ENCODE assay signal across 25 mouse cellular contexts in the genomic region with DNA sequence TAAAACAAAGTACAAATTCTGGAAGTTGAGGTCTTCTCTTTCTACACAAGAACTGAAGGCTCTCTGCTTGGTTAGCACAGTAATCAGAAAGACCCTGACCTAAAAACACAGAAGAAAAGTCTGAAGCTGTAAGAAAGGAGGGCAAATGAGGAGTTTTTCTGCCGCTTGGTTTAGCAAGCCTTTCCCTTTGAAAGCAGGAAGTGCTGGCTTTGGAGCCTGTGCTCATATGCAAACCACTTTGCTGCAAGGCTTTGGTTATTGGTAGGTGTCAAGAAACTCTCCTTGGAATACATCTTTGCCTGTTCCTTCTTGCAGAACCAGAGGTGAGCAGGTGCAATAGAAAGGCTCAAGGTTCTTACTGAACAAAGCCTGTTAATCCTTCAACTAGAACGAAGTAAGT. TPM values are rescaled to one million over a fixed set of nuclear protein-coding genes. Genes with fewer than 3 reads are reported as not detected.
DNase-seq lines count a peak whose midpoint lies in the region; ATAC-seq and TF ChIP-seq lines count a peak whose summit lies in the region.
"Had no signal": no experiment of that assay in that cellular context is flagged by ENCODE, and none has a peak within 500 bp of the region (broad histone marks: within the 10 kb centered on the region; RNA-seq: fewer than 3 reads in every experiment).

No protein-coding gene starts in this region.

- H3K4me3 ChIP-seq in thymus, adult 2 months (ENCODE audit: control insufficient read depth, insufficient read depth, low read length) = no peak overlapping the region
- no peak overlapping the region for H3K4me3 ChIP-seq in midbrain, embryonic 11.5 days (ENCODE audit: low read depth, low read length)
- H3K4me3 ChIP-seq in midbrain, embryonic 14.5 days (replicated peaks; ENCODE audit: low read depth, low read length) = no peak overlapping the region
- H3K4me3 ChIP-seq: embryonic facial prominence, embryonic 12.5 days; liver, embryonic 15.5 days; lung, embryonic 15.5 days; midbrain, embryonic 10.5 days had no signal

- no peak for TF ChIP-seq CTCF in thymus, adult 2 months (IDR thresholded peaks at IDR 0.05; ENCODE audit: borderline replicate concordance, control insufficient read depth, extremely low read depth, insufficient read depth, low read length, poor library complexity)

- H3K36me3 ChIP-seq in thymus, adult 2 months (ENCODE audit: control insufficient read depth, insufficient read depth, low read length) = no peaks in the 10 kb centered on the region
- no peaks in the 10 kb centered on the region for H3K36me3 ChIP-seq in midbrain, embryonic 11.5 days (ENCODE audit: control insufficient read depth, insufficient read depth, low read length)
- no peaks in the 10 kb centered on the region for H3K36me3 ChIP-seq in midbrain, embryonic 14.5 days (ENCODE audit: control insufficient read depth, insufficient read depth, low read length)
- H3K36me3 ChIP-seq: embryonic facial prominence, embryonic 12.5 days; G1E; liver, embryonic 15.5 days; lung, embryonic 15.5 days; midbrain, embryonic 10.5 days had no signal

- no peak overlapping the region for H3K4me2 ChIP-seq in midbrain, embryonic 11.5 days
- no peak overlapping the region for H3K4me2 ChIP-seq in midbrain, embryonic 14.5 days (ENCODE audit: low read length)
- H3K4me2 ChIP-seq: embryonic facial prominence, embryonic 12.5 days; liver, embryonic 15.5 days; lung, embryonic 15.5 days had no signal

- no peak for TF ChIP-seq POLR2A in thymus, adult 2 months (IDR thresholded peaks at IDR 0.05; ENCODE audit: control insufficient read depth, extremely low read depth, insufficient read depth, low read length, poor library complexity)

- peak; percentile 75 for ATAC-seq in inflammation-experienced regulatory T-cells, adult 6 months
- ATAC-seq in midbrain, embryonic 11.5 days (ENCODE audit: low FRiP score) = no peak
- ATAC-seq in midbrain, embryonic 14.5 days (ENCODE audit: low FRiP score, low TSS enrichment) = no peak
- ATAC-seq: forebrain, postnatal 0 days; Patski had no signal

- WGBS in thymus, adult 2 months = 1% methylated on average over 2 of the region's 2 CpGs
- WGBS in midbrain, embryonic 11.5 days = 68% methylated on average over 2 of the region's 2 CpGs
- 71% methylated on average over 2 of the region's 2 CpGs for WGBS in midbrain, embryonic 14.5 days

- peaks cover 24% of the 10 kb centered on the region for H3K4me1 ChIP-seq in thymus, adult 2 months (replicated peaks; ENCODE audit: control insufficient read depth, insufficient read depth, low read length)
- H3K4me1 ChIP-seq in midbrain, embryonic 11.5 days (ENCODE audit: control insufficient read depth, insufficient read depth, low read length) = no peaks in the 10 kb centered on the region
- no peaks in the 10 kb centered on the region for H3K4me1 ChIP-seq in midbrain, embryonic 14.5 days (ENCODE audit: control insufficient read depth, insufficient read depth, low read length)
- H3K4me1 ChIP-seq: embryonic facial prominence, embryonic 12.5 days; liver, embryonic 15.5 days; midbrain, embryonic 10.5 days had no signal

- peak; percentile 56 for DNase-seq in T-cell, adult 2 months (ENCODE audit: low spot score)
- DNase-seq in thymus, adult 2 months = peak; percentile 63
- DNase-seq in thymus, postnatal 4 days = peak; percentile 53
- DNase-seq in cerebellum, postnatal 4 days (ENCODE audit: low spot score in 2 of 2) = no peak
- DNase-seq in urinary bladder, postnatal 10 days (ENCODE audit: low spot score) = no peak
- no peak for DNase-seq in midbrain, embryonic 11.5 days (ENCODE audit: low spot score, missing footprints)
- no peak for DNase-seq in midbrain, embryonic 14.5 days
- DNase-seq: adrenal gland, postnatal 14 days; cerebellum, adult 2 months; forebrain, postnatal 0 days; gastrocnemius, postnatal 36 days; kidney, adult 18-20 months; left cerebral cortex, postnatal 4 days; liver; lung, postnatal 36 days had no signal

- H3K27ac ChIP-seq in thymus, adult 2 months (ENCODE audit: control insufficient read depth, insufficient read depth, low read length) = peak overlapping the region; percentile 95
- no peak overlapping the region for H3K27ac ChIP-seq in midbrain, embryonic 11.5 days (ENCODE audit: low read depth, low read length)
- H3K27ac ChIP-seq in midbrain, embryonic 14.5 days (replicated peaks; ENCODE audit: low read depth, low read length) = no peak overlapping the region
- H3K27ac ChIP-seq: embryonic facial prominence, embryonic 12.5 days; kidney, postnatal 0 days; liver, embryonic 15.5 days; lung, embryonic 15.5 days; midbrain, embryonic 10.5 days; stomach, postnatal 0 days had no signal

- no peak overlapping the region for H3K9ac ChIP-seq in midbrain, embryonic 11.5 days (ENCODE audit: low read length)
- no peak overlapping the region for H3K9ac ChIP-seq in midbrain, embryonic 14.5 days (replicated peaks; ENCODE audit: low read length)
- H3K9ac ChIP-seq: embryonic facial prominence, embryonic 12.5 days; forebrain, postnatal 0 days; liver, embryonic 15.5 days; lung, embryonic 15.5 days had no signal

- H3K9me3 ChIP-seq in midbrain, embryonic 11.5 days (ENCODE audit: control insufficient read depth, low read length) = no peaks in the 10 kb centered on the region
- H3K9me3 ChIP-seq in midbrain, embryonic 14.5 days (ENCODE audit: control insufficient read depth, low read length) = no peaks in the 10 kb centered on the region
- H3K9me3 ChIP-seq: embryonic facial prominence, embryonic 12.5 days; liver, embryonic 15.5 days; lung, embryonic 15.5 days; midbrain, embryonic 10.5 days had no signal

- H3K27me3 ChIP-seq in thymus, adult 2 months (ENCODE audit: control insufficient read depth, insufficient read depth, low read length) = no peaks in the 10 kb centered on the region
- H3K27me3 ChIP-seq in midbrain, embryonic 11.5 days (ENCODE audit: control insufficient read depth, insufficient read depth, low read length) = no peaks in the 10 kb centered on the region
- H3K27me3 ChIP-seq in midbrain, embryonic 14.5 days (ENCODE audit: control insufficient read depth, insufficient read depth, low read length) = no peaks in the 10 kb centered on the region
- H3K27me3 ChIP-seq: CH12.LX; embryonic facial prominence, embryonic 12.5 days; liver, embryonic 15.5 days; lung, embryonic 15.5 days; Patski had no signal

RNA-seq across cellular contexts. Expression of gene Atp10a, which starts 41.1 kb away (rescaled TPM):
- polyA plus RNA-seq in inflammation-experienced regulatory T-cells, adult 6 months (2017; shearing (Covaris generic)) = 1 to 10 TPM; 5.3 to 7.9 (median 5.9) TPM
- 54.7 and 54.8 TPM in 2 replicates for polyA plus RNA-seq in thymus, adult 2 months (2012; rRNA removed)
- 1.3 and 1.7 TPM in 2 replicates for polyA plus RNA-seq in midbrain, embryonic 11.5 days (2014; fragmentation: Nextera tagmentation; extraction: Ambion mirVana)
- polyA plus RNA-seq in midbrain, embryonic 14.5 days (2014; fragmentation: Nextera tagmentation; extraction: Ambion mirVana) = 0.86 and 1.1 TPM in 2 replicates
- polyA plus RNA-seq: G1E had no signal

Comparison
In these comparisons a context has a peak if more than half of its experiments do, and no peak if none do; other contexts are left out.
1. DNase-seq: peak in T-cell, adult 2 months (single experiment), thymus, adult 2 months (single experiment) and thymus, postnatal 4 days (single experiment); none in cerebellum, postnatal 4 days (0 of 2), urinary bladder, postnatal 10 days (single experiment), midbrain, embryonic 11.5 days (single experiment) and midbrain, embryonic 14.5 days (single experiment).